Mouse (Mus musculus) CH12.LX (cell line): Measurements from ENCODE around the gene Emd.

Experiments
- CTCF ChIP-seq, 2 experiments: IDR thresholded peaks in 1 of 2; conservative IDR thresholded peaks in 1 of 2; 2 replicates each; pipeline ENCODE4 v1.5.1; 2011 to 2012; ENCODE audit warnings: low read depth in 2 of 2, low read length in 2 of 2, improper control_type of control experiment in 1 of 2, inconsistent platforms in 1 of 2, mild to moderate bottlenecking in 1 of 2, moderate library complexity in 1 of 2
- EP300 ChIP-seq: IDR thresholded peaks from 2 replicates; pipeline ENCODE4 v1.6.1; 2011; ENCODE audit warnings: low read length, improper control_type of control experiment
- HCFC1 ChIP-seq: IDR thresholded peaks from 2 replicates; pipeline ENCODE4 v1.6.1; 2012; ENCODE audit warnings: low read depth, mild to moderate bottlenecking, inconsistent platforms, low read length, improper control_type of control experiment
- MAFK ChIP-seq: IDR thresholded peaks from 2 replicates; pipeline ENCODE4 v1.6.1; 2011; ENCODE audit warnings: low read length, improper control_type of control experiment; ENCODE audit not compliant: insufficient replicate concordance
- MAX ChIP-seq: IDR thresholded peaks from 2 replicates; pipeline ENCODE4 v1.6.1; 2011; ENCODE audit warnings: low read length, improper control_type of control experiment
- MXI1 ChIP-seq: IDR thresholded peaks from 2 replicates; pipeline ENCODE4 v1.6.1; 2011; ENCODE audit warnings: mild to moderate bottlenecking, low read depth, low read length, improper control_type of control experiment
- POLR2A ChIP-seq: IDR thresholded peaks from 2 replicates; pipeline ENCODE4 v1.6.1; 2011; ENCODE audit warnings: low read depth, mild to moderate bottlenecking, improper control_type of control experiment, low read length
- POLR2AphosphoS2 ChIP-seq: IDR thresholded peaks from 2 replicates; pipeline ENCODE4 v1.6.1; 2011; ENCODE audit warnings: low read depth, low read length, improper control_type of control experiment
- USF2 ChIP-seq: conservative IDR thresholded peaks from 2 replicates; pipeline ENCODE4 v1.6.1; 2011; ENCODE audit warnings: low read depth, low read length, improper control_type of control experiment
- ZC3H11A ChIP-seq: IDR thresholded peaks from 2 replicates; pipeline ENCODE4 v1.6.1; 2012; ENCODE audit warnings: low read depth, mild to moderate bottlenecking, inconsistent platforms, low read length, improper control_type of control experiment
- ZMIZ1 ChIP-seq: IDR thresholded peaks from 2 replicates; pipeline ENCODE4 v1.6.1; 2012; ENCODE audit warnings: low read depth, mild to moderate bottlenecking, inconsistent platforms, low read length, improper control_type of control experiment
- ZNF384 ChIP-seq: IDR thresholded peaks from 2 replicates; pipeline ENCODE4 v1.6.1; 2012; ENCODE audit warnings: low read depth, low read length, improper control_type of control experiment, inconsistent platforms

- TF ChIP-seq ZNF384 (no peak), POLR2AphosphoS2 (no peak), EP300 (no peak), ZC3H11A (no peak), CTCF (conservative IDR thresholded peaks at IDR 0.05 in 1 of 2, IDR thresholded peaks at IDR 0.05 in 1 of 2; ENCODE audit: low read depth in 2 of 2, low read length in 2 of 2) (no peak), POLR2A (no peak), ZMIZ1 (no peak), MAX (no peak), HCFC1 (no peak), MXI1 (no peak), MAFK (no peak), USF2 (no peak)
Observed at GRCm38 (mm10) chrX:74230038-74230437, 24.4 kb upstream of the Emd start.
